Mouse (Mus musculus): Measurements from ENCODE around the gene Igf2bp1.

GRCm38 (mm10) chr11:96017941-96018351, 12.2 kb upstream of the Igf2bp1 start:
- TF ChIP-seq CTCF (IDR thresholded peaks at IDR 0.05; ENCODE audit: low read depth, low read length) (no peak), GATA2 (IDR thresholded peaks at IDR 0.05; ENCODE audit: borderline replicate concordance, low read depth, low read length) (no peak), TAL1 (conservative IDR thresholded peaks at IDR 0.05; ENCODE audit: low read depth, low read length) (no peak)
